Mouse (Mus musculus) hematopoietic stem cell, adult 5-6 weeks (primary cell): ENCODE measurements at regions not wholly inside any gene's neighbourhood (a gene's known extent, or its start where the extent isn't known, plus 50 kb on each side); places are given as distances from the start of the nearest gene placed in this dataset.

Source experiments
- ATAC-seq, 2 experiments: fragments of 125-278 bp in 1 of 2; replicated peaks in 1 of 2; 2 replicates each; pipeline ENCODE4 v1.8.0; 2016 to 2017; ENCODE audit warnings: inconsistent platforms in 2 of 2, mild to moderate bottlenecking in 2 of 2, moderate number of reproducible peaks in 2 of 2, low read depth in 1 of 2, moderate TSS enrichment in 1 of 2; ENCODE audit not compliant: low FRiP score in 2 of 2, poor library complexity in 2 of 2, severe bottlenecking in 2 of 2, insufficient read depth in 1 of 2, low TSS enrichment in 1 of 2

DNA sequence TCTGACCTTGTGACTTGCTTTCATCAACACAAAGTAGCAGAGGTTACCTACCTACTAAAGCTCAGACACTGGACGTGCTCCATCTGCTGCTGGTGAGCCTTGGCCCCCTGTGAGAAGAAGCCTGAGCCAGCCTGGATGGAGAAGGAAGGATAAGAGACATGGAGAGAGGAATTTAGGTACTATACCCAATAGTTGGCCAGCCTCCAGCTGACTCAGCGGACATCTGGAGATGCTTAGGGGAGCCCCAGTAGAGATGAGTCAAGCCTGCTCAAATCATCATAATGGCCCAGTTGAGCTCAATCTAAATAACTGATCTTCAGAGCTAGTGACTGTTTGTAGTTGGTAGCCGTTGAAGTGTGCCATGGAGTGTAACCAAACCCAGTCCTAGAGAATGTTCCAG lies 53.7 kb upstream of the Ripply2 start:
- ATAC-seq = no peak; a peak in 2 of 4 replicates

DNA sequence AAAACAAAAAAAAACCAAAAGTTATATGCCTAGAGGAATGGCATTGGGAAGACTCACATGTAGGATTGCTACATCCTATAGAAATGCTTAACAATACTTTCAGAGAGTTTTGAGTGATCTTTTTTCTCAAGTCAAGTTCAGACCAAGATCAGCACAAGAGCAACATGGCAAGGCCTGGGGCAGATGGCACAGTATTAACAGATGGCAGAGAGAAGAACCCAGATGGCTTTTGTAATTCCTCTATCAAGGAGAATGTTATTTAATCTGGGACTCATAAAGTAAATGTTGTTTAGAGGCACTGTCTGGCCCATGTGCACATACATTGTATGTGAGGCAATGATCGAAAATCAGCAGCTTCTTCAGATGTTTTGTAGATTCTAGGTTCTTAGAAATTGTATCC lies 58.3 kb upstream of the Ripply2 start:
- no peak for ATAC-seq

DNA sequence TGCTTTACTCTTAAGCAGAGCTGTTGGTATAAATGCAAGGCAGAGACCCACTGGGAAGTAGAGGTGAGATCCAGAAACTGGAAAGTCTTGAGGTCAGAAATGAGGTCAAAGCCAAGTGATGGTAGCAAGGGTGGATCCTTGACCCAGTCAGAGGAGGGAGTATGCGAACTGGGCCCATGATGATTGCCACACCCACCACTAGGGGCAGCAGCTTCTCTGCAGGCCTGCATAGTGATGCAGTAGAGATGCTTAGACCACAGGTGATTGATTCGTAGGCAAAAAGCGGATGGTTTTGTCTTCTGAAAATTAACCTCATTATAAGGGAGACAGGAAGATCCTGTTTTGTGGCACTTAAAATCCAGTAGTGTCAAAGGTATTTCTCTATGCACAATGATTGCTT lies 59.6 kb upstream of the Ripply2 start:
- ATAC-seq = peak; percentile 22 to 48; a peak in 1 of 4 replicates

GRCm38 (mm10) chr9:86951958-86952509 lies 63.3 kb upstream of the Ripply2 start:
- no peak for ATAC-seq

- no peak for ATAC-seq
Measured at GRCm38 (mm10) chr9:86949885-86950284, 65.5 kb upstream of the Ripply2 start.

DNA sequence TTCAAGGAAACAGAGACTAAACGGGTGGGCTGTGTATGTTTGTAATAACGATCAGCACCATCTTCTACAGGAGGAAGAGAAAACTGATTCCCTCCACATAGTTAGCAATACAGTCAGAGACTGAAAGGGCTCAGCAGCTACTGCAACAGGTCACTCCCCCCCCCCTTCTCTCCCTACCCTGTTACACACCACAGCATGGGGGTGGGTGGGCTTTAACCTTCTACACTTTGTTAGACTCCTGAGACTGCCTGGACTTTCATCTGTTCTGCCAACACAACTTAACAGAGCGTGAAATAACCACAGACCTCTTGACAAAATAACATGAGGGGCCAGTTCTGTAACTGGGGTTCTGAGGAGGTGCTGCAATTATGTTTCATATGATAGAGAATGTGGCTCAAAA lies 50.7 kb upstream of the Snap91 start:
- ATAC-seq = no peak
